Mouse (Mus musculus): ENCODE results near the gene Otos.

Otos gene

DNA sequence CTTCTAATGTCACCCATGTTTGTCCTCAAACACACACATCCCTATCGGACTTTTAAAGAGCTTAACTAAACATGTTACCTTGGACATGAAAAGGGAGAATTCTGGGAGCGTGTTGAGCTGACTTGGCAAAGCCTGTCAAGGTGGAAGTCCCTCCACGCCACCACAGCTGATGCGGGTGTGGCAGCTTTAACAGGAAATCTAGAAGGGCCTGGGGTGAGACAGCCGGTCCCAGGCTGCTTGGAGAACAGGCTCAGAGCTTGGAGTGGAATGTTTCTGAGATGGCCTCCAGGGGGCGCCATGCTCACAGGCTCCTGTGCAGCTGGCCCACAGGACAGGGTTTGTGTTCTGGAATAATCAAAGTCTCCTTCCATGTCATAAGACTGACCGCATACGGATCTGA is at the start of gene Otos:
Otos (minus strand) TSS at position 169 of the 400 bp plus-strand sequence.
- DNase-seq (ENCODE audit: low spot score), result no peak

DNA sequence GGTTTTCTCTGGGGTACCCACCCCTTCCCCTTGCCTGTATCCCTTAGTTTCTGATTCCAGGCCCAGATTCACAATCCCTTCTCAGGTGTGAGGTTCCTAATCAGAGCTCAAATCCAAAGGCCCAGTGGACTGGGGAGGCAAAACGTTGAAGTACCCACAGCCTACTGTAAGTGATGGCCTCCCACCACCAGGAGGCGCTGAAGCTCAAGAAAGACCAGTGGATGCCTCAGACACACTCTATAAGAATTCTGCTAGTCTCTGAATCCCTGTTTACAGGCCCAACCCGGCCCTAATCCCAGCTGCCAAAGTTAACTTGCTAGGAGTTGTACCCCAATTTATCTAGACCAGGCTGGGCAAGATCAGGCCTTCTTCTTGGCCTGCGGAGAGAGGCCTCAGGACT is 48.2 kb upstream of the Otos start:
- peak; percentile 36 for DNase-seq (ENCODE audit: low spot score)

DNA sequence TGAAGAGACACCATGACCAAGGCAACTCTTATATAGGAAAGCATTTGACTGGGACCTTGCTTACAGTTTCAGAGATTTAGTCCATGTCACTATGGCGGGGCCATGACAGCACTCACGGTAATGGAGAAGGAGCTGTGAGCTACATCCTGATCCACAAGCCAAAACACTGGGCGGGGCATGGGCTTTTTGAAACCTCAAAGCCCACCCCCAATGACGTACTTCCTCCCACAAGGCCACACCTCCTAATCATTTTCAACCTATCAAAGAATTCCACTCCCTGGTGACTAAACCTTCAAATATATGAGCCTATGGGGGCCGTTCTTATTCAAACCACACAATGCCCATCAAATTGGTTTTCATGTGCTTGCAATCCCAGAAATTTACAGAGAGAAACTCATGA is 47.1 kb upstream of the Otos start:
- no peak for DNase-seq (ENCODE audit: low spot score)

DNA sequence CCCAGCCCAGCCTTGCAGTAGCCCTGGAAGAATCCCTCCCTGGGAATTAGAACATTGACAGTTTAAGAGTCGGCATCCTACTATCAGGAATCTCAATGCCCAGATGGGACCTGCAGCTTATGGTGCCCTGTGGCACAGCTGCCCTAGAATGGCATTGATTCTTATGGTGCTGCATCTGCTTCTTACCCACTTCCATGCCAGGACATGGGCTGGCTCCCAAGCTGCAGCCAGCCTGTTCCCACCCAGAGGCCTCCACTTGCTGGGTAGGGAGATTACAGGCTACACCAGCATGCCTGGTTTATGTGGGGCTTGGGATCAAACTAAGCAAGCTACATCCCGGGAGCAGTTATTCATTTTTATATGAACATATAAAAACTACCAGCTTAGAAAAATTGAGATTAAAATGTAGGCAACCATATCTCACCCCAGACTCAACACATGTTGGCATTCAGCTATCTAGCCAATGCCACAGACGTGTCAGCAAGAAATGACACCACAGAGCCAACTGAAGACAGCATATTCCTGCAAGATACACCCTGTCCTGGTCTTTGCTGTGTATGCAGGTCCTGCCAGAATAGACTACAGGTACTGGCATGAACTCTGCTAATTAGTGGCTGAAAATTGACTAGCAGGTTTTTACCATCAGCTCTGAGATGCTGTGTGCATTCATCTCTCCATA is 42.7 kb upstream of the Otos start:
- no peak for DNase-seq (ENCODE audit: low spot score)

DNA sequence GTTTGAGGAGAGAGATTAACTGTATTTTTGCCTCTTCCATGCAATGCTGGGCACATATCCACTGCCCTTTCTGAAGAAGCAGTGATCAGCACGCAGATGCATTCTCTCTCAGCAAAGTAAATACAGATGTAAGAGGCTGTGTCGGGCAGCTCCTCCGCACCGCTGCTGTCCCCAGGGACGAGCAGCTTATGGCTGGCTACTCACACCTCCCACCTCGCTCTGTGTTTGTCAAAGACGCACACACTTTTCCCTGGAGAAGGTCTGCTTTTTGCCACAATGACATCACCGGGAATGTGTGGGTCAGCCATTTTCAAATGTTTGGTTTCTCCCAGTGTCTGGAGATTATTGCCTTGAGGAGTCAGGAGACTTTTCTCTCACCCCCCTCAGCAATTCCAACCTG is 38.4 kb upstream of the Otos start:
- no peak for DNase-seq (ENCODE audit: low spot score)

DNA sequence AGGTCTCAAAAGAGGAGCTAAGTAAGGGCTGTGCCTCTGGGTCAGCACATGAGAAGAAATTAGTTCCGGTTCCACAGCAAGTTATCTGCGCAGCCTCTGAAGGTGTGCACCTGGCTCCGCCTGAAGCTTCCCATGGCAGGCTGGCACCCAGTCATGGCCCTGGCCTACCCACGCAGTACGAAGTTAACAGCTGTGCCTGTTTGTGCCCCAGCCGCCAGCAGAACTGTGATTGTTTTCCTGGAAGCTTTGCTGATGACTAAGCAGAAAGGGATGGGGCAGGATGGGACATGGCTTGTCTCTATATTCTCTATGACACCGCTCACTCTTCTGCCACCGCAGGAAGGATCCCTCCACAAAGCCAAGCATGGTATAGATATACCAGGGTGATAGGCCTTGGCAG is 34.5 kb upstream of the Otos start:
- DNase-seq (ENCODE audit: low spot score), result no peak

DNA sequence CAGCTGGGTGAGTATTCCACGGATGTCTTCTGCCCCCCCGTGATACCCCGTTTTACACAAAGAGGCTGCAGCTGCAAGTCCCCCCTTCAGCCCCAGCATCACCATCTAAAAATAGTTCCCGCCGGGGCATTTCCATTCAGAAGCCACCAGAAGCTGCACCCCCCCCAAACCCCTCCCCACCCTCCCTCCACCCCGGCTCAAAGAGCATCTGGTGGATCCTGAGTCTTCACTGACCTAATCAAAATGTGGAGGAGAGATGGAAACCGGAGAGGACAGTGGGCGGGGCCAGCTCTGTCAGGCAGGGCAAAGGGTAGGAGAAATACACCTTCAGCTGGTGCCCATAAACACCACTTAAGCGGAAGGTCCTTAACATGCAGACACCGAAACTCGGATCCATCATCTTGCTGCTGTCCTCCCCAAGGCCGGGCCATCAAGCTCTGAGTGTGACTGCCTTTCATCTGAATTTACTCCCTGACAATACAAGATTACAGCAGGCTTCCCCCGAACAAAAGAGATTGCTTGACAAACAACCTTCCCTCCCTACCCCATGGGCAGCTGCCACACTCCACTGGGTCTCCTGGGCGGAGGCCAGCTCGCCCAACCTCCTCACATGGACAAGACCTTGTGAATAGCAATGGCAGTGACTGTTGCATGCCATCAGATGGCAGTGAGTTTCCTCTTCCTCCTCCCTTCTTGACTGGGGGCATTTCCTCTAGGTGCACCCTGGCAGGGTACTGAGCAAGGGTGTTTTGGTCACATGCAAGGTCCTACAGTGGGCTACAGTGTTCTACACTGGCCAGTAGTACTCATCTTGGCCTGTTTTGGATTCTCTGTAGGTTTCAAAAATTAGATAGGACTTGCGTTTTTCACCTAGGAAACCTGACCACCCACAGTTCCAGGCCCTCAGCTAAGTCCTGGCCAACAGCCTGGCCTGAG is 32.3 kb upstream of the Otos start:
- no peak for DNase-seq (ENCODE audit: low spot score)

DNA sequence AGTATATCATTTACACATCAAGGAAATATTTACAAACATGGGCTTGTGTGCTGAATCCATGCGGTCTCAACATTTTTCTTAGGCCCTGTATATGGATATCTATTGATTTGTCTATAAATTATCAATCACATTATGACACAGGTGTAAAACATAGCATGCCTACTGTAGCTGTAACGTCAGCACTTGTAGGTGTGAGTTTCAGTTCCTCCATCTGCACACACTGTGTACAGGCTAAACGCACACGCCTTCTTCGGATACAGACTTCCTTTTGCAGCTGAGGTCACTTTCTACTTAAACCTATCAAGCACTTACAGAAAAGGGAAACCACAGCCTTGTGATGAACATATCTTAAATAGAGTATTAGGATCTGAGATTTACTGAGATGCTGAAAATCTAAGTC is 30.1 kb upstream of the Otos start:
- DNase-seq (ENCODE audit: low spot score), result no peak

DNA sequence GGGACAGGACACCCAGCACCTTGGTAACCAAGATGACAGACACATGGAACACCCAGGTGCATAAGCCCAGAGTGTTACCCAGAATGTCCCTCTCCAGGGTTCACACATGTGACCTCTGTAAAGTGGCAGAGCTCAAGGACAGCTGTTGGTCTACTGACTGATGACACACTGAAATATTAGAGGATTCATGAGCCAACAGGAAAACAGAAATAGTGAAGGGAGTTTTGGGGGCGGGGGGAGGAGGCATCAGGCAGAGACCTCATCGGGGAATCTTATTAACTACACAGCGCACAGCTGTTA is 28.0 kb upstream of the Otos start:
- DNase-seq (ENCODE audit: low spot score), result no peak

DNA sequence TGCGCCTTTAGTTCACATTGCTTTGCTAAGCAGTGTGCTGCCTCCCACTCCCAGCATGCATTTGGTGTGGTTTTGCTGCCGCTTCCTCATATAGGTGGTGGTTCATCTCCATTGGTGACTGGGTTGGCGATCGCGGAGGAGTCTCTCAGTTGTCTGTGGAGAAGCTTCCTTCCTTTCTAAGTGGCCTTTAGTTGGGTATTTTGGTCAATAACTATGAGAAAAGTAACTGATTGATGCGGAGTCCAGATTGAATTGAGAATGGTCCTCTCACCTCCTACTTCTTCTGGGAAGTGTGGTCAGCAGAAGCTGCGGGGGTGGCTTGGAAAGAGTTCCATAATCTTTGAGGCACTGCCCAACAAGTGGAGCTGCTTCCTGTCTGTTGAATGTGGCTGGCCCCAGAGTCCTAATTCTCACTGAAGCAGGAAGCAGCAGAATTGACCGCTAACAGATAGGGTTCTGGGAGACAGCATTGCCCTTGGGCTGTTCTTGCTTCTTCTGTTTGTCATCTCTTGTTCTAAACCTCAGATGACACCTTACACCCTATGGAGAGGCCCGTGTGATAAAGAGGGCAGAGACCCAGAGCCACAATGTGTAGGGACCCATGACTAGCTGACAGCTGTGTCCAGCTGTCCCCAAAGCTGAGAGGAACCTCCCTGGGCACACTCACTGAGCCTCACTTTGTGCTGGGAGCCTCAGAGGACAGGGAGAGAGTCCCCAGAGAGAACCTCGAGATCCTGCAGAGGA is 27.5 kb upstream of the Otos start:
- DNase-seq (ENCODE audit: low spot score), result no peak

DNA sequence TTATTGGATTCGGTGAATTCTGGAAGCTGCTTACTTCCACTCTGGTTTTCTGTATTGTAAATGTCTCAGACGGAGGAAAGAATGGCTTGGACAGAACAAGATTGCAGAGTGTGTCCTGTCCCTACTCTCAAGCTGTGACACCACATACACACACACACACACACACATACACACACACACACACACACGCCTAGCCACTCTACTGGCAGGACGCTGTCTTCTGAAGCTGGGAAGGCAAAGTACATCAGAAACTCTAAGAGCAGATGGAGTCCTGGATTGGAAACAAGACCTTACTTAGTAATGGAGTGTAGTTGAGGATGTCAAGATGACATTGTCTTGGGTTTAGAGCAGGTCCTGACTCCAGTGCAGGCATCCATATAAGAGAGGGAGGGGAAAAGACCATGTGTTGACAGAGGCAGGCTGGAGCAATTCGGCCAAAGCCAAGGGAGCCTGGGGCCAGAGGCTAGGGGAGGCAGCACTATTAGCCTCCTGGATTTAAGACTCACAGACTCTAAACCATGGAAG is 24.7 kb upstream of the Otos start:
- no peak for DNase-seq (ENCODE audit: low spot score)

DNA sequence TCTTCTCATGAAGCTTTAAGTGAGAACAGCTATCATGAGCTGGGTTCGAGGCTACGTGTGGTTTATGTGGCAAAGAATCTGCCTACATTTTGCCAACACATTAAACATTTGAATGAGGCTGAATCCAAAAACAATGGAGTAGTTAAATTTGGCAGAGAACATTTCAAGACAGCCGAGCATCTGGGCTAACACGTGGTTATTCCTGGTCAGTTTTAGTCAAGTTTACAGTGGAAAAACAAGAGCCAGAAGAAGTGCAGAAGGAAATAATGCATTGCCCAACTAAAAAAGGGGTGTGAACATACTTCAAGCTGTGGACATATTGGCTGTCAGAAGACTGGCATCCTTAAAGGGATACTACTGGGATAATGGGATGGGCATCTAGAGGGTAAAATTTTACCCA is 22.7 kb upstream of the Otos start:
- no peak for DNase-seq (ENCODE audit: low spot score)

DNA sequence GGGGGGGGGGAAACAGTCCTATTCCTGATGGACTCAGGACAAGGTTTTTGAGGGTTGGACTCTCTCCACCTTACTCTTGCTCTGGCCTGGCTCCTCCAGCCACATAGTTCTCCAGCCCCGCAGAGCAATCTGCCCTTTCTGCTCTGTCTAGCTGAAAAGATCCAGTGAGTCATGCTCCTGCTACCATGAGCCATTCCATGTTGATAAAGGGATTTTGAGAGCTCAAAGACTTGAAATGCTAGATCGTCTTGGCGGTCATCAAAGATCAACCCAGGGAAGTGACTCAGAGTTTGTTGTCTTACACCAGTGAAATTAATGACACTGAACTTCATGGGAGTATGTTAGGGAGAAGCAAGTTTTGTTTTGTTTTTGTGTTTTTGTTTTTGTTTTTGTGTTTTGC is 20.8 kb upstream of the Otos start:
- no peak for DNase-seq (ENCODE audit: low spot score)

DNA sequence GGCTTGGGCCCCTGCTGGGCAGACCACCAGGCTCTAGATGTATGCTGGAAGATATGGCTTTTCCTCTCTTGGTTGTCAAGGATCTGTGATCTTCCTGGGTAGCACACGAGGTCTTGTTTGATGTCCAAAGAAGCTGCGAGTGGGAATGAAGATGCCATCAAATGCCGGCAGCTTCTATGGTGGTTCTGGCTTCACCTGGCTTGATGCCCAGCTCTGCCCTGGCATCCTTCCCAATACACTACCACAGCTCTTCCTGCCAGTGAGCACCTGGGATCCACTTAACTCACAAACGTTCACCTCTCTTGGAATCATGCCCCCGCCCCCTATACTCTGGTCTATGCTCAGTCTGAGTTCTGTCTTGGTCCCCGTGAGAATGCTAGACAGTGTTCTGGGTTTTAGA is 18.5 kb upstream of the Otos start:
- no peak for DNase-seq (ENCODE audit: low spot score)

DNA sequence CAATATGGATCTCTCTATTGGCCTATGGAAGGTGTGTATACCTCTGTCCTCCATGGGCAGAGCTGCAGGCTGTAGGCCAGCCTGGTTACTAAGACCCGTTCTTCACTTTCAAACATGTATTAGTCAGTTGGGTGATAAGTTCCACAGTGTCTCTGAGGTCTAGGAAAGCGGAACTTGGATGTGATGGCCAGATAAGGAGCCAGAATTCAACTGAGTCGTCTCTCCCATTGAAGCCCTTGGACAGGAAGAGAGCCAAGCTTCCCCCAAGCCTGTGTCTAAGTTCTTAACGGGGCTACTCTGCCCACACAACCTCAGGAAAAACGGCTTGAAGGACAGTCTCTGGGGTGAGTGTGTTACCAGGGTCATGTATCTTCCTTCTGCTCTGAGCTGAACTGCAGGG is 10.8 kb upstream of the Otos start:
- DNase-seq (ENCODE audit: low spot score), result no peak

DNA sequence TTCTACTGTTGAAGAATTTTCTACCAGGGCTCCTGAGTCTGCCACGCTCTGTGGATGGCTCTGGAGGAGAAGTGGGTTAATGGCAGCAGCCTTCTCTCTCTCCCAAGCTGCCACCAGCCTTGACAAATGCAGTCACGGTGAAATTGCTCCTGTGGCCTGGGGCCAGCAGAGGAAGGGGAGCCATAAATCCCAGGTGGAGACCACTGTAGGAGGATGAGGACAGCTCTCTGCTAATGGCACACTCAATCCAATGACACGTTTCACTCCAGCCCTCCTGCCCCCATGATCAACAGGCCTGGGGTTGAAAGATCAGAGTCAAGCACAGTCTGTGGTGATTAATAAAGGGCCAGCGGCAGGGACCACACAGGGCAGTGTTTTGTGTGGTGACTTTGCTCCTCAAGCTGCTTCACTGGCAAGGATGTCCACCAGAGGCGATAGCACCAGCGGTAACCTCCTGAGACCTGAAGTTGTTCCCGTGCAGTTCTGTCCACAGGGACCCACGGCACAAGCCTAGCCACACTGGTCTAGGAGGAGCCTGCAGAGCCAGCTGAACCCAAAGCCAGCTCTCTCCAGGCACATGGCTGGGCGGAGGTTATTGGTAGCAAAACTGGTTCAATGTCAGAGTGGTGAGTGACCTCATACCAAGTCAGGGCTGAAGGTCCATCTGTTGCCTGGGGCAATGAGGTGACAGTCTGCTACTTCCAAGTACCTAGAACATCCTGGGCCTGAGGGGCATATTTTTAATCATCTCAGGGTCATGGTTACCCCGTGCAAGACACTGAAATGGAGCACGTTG is 8.6 kb upstream of the Otos start:
- DNase-seq (ENCODE audit: low spot score), result no peak

DNA sequence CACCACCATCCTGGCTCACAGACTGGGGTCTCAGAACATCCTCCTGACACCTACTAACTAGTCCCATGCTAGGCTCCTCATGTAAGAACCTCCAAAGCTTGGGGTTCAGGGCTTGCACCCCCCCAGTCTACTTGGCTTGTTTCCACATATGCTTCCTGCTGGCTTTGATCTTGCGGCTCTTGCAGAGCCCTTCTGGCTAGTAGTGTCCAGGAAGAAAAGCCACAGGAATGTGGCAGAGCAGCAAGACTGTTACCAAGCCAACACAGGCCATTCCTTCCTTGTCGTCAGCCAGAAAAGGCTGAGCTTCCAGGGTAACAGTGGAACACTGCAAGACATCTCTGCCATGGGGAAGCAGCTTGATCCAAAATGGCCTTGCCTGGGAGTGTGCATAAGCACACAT is 6.0 kb upstream of the Otos start:
- DNase-seq (ENCODE audit: low spot score), result no peak

DNA sequence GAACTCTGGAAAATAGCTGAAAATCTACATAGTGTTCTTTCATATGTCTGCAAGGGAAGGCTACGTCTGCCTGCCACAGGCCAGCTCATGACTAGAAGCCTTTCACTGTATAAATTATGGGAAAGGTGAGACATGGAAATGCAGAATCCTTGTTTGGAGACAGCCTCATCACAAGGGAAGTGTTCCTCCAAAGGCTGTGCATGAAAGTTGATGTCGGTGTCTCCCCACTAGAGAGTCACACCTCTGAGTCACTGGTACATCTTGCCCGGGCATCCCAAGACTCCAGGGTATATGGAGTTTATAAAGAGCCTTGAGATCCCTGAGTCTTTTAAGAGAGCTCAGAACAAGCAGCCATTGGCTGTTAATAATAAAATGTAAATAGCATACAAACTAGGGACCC is 4.5 kb upstream of the Otos start:
- no peak for DNase-seq (ENCODE audit: low spot score)

DNA sequence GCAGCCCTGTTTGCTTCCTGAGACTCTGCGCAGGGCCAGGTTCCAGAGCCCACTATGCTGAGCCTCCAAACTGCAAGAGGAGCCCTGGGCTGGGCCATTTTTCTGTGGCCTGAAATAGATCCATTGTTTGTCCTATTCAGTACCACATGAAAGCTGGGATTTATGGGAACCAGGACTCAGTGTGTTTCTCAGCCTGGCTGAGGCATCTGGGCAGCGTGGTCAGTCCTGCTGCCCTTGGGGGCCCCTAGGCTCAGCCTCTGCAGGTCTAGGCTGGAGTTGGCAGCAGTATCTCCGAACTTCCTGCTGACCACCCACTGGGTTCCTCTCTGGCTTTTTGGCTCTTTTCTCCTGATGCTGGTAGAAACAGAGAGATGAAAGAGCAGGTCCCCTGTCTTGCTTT is 2.8 kb upstream of the Otos start:
- DNase-seq (ENCODE audit: low spot score), result no peak

DNA sequence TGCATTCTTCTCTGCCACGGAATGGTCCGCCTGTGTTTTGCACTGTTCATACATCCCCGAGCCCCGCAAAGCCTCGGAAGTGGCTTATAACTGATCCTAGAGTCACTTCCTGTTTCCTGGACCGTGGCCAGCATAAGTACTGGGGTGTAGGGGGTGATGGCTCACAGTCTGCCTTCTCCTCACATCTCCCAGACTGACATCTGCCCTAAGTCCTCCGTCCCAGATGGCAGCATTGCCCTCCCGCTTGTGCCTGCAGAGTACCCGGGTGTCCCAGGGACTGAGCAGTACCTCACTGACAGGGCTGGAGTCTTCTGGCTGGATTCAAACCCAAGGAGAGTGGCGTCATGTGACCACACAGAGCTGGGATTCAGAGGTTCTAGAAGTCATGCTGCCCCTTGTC is 444 bp downstream of the Otos start:
- DNase-seq (ENCODE audit: low spot score), result no peak

DNA sequence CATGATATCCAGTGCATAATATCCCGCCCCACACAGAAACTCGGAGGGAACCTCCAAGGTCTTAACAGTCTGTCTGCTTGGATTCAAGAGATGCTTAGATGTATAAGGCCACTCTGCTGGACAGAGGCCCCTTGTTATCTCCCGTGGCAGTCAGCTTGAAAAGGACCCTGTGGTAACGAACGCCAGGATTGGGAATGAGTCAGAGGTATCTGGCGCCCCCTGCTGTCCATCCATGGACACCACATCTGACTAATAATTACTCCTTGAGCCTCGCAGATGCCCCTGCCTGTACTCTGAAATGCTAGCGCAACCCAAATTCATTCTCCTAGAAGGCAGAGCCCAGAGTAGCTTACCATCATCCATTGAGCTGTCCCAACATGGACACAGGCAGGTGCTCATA is 889 bp downstream of the Otos start:
- DNase-seq (ENCODE audit: low spot score), result no peak

DNA sequence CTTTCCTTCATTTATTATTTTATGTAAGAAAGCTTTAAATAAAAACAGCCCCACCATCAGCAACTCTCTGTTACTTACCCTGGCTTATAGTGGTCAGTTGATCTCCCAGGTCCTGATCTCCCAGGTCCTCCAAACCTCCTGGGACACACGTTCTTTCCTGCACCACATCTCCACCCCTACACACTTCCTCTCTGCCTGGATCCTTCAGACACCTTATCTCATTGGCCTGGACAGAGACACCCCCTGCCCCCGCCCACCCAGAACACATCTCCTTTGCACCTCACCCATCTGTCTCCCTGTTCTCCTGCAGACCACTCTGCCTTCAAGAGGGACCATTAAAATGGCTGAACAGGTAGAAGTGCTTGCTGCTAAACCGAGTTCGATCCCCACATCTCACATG is 1.6 kb downstream of the Otos start:
- DNase-seq (ENCODE audit: low spot score), result no peak
